Mouse (Mus musculus): ENCODE results near the gene Tiam1. TPM values are rescaled to one million over a fixed set of nuclear protein-coding genes. Genes with fewer than 3 reads are reported as not detected.

Tiam1 gene
- polyA plus RNA-seq, 1 experiment from 2014 or later: 21.9 TPM

DNA sequence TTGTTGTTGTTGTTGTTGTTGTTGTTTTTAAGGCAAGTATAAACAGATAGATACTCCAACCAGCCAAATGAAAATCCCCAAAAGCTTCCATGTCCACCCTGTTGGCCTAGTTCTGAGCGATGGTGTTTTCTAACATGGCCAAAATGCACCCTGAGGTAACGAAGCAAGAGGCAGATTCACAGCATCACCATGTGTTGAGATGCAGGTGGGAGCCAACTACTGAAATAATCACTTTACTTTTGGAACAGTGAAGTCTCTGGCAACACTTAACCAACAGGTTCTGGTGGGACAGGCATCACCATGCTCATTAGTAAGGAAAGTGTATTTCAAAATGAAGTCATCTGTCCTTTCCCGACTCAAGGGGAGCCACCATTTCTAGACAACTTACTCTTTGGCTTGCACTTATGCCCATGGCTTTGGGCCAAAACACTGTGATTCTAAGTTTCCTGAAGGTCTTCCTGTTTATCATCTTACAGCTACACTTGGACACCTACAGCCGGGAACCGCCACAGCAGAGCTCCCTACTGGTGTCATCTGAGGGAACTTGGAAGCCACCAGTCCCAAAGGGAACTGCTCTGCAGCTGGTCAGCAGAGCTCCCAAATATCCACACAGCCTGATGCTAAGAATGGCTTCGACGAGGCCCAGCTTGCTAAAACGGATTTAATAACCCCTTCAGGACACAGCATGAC lies 230.7 kb downstream of the Tiam1 start:
- no peaks in the 10 kb centered on the region for H3K9me3 ChIP-seq
- no peak for ATAC-seq (ENCODE audit: low read depth)
- H3K27ac ChIP-seq (replicated peaks): no peak overlapping the region
- H3K4me1 ChIP-seq (replicated peaks): peaks cover 42% of the 10 kb centered on the region
- no peak overlapping the region for H3K9ac ChIP-seq
- 73% methylated on average over 8 of the region's 8 CpGs for WGBS
- H3K4me3 ChIP-seq: no peak overlapping the region
- no peaks in the 10 kb centered on the region for H3K36me3 ChIP-seq
- no peak overlapping the region for H3K4me2 ChIP-seq
- H3K27me3 ChIP-seq: no peaks in the 10 kb centered on the region

DNA sequence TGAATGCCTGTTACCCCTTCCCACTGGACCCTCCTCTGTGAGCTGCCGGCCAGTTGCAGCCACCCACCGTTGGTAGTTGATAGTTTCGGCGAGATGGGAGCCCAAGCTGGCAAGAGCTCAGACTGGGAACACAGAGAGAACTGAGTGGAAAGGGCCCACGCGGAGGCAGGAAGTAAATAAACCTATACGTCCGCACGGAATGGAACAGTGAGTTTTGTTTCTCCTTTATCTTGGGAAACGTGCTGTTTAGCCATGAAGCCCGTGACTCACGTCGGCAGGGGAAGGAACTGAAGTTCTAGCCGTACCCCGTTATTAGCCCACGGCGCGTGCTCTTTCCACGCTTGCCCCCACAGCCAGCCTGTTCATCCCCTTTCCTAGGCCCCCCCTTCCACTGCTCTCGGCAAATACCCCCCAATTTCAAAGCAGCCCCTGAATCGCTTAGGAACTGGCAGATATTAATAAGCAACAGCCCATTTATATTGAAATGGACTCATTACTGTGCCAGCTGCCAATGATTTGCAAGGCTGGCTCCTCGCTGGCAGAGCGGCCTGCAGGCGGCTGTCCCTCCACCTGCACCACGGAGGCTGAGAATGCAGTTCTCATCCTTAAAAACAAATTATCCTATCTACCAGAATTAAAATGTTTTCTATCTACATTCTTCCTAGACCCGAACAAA lies 234.0 kb downstream of the Tiam1 start:
- Histone ChIP-seq H3K36me3 (no peaks in the 10 kb centered on the region), H3K4me3 (no peak overlapping the region), H3K4me2 (peak overlapping the region; percentile 30), H3K27me3 (no peaks in the 10 kb centered on the region), H3K4me1 (replicated peaks) (peaks cover 41% of the 10 kb centered on the region), H3K9me3 (no peaks in the 10 kb centered on the region), H3K9ac (peak overlapping the region; percentile 17; the same call in 1 of the 2 replicates), H3K27ac (replicated peaks) (peak overlapping the region; percentile 73)
- whole genome bisulfite sequencing: 52% methylated on average over 26 of the region's 26 CpGs
- ATAC-seq (ENCODE audit: low read depth): no peak

DNA sequence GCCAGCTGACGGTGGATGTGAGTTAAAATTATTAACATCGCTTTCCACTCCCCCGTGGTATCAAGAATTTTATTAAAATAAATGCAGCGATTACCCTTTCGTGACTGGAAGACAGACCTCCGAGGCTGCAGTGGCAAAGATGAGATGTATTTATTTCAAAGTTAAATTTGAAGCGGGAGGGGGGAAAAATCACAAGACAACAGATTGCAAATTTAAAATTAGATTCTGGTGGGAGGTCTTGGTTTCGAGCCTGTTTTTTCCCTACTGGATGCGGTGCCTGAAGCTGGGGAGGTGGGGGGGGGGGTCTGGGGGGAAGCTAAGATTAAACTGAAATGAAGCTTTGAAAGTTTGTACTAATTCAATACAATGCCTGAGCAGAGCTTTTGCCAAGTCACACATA lies 235.9 kb downstream of the Tiam1 start:
- Histone ChIP-seq H3K4me2 (no peak overlapping the region), H3K27me3 (no peaks in the 10 kb centered on the region), H3K36me3 (no peaks in the 10 kb centered on the region), H3K4me1 (replicated peaks) (peaks cover 33% of the 10 kb centered on the region), H3K9ac (no peak overlapping the region), H3K27ac (replicated peaks) (no peak overlapping the region), H3K4me3 (no peak overlapping the region), H3K9me3 (no peaks in the 10 kb centered on the region)
- ATAC-seq (ENCODE audit: low read depth): no peak
- 72% methylated on average over 9 of the region's 9 CpGs for WGBS

DNA sequence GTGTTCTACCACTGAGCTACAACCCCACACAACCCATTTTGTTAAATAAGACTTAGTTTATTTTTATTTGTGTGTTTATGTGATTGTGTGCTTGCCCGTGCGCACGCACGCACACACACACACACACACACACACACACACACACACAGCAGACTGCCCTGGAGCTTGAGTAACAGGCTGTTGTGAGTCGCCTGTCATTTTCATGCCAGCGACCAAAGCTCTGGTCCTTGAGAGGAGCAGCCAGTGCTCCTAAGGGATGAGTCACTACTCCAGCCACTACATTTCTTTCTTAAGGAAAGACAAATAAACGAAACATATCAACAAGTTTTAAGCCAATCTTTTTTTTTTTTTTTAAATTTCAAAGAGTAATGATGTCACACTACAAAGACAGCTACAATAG lies 236.7 kb downstream of the Tiam1 start:
- Histone ChIP-seq H3K9ac (no peak overlapping the region), H3K27me3 (no peaks in the 10 kb centered on the region), H3K36me3 (no peaks in the 10 kb centered on the region), H3K4me1 (replicated peaks) (peaks cover 27% of the 10 kb centered on the region), H3K9me3 (no peaks in the 10 kb centered on the region), H3K4me3 (no peak overlapping the region), H3K4me2 (no peak overlapping the region), H3K27ac (replicated peaks) (no peak overlapping the region)
- ATAC-seq (ENCODE audit: low read depth): no peak
- 93% methylated on average over 7 of the region's 7 CpGs for WGBS

DNA sequence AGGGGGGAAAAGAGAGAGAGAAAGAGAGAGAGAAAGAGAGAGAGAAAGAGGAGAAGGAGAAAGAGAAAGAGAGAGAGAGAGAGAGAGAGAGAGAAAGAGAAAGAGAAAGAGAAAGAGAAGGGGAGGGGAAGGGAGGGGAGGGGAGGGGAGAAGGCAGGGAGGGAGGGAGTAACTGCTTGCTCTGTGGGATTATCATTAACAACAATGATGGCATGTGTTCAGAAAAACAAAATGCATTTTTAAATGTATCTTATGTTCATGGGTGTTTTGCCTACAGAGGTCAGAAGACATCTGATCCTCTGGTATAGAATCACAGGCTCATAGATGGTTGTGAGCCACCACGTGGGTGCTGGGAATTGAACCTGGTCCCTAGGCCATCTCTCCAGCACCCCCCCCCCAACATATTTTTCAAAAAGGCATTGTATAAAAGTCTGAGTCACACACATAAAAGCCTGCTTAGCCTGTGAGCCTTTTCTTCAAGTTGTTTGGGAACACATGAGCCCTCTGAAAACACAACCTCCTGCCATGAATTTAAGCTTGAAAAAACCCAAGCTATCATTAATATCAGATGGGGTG lies 237.8 kb downstream of the Tiam1 start:
- Histone ChIP-seq H3K27ac (replicated peaks) (no peak overlapping the region), H3K4me2 (no peak overlapping the region), H3K4me3 (no peak overlapping the region), H3K27me3 (no peaks in the 10 kb centered on the region), H3K9ac (no peak overlapping the region), H3K4me1 (replicated peaks) (peaks cover 31% of the 10 kb centered on the region), H3K36me3 (no peaks in the 10 kb centered on the region), H3K9me3 (no peaks in the 10 kb centered on the region)
- ATAC-seq (ENCODE audit: low read depth): no peak
- WGBS: 90% methylated on average over 1 of the region's 1 CpGs

- no peak overlapping the region for H3K4me2 ChIP-seq
- no peak overlapping the region for H3K9ac ChIP-seq
- H3K4me3 ChIP-seq: no peak overlapping the region
- 94% methylated on average over 12 of the region's 12 CpGs for WGBS
- no peak for ATAC-seq (ENCODE audit: low read depth)
- H3K27ac ChIP-seq (replicated peaks): no peak overlapping the region
- no peaks in the 10 kb centered on the region for H3K9me3 ChIP-seq
- no peaks in the 10 kb centered on the region for H3K27me3 ChIP-seq
- peaks cover 37% of the 10 kb centered on the region for H3K4me1 ChIP-seq (replicated peaks)
- H3K36me3 ChIP-seq: no peaks in the 10 kb centered on the region
Measured at GRCm38 (mm10) chr16:89904121-89904520, 239.4 kb downstream of the Tiam1 start.

DNA sequence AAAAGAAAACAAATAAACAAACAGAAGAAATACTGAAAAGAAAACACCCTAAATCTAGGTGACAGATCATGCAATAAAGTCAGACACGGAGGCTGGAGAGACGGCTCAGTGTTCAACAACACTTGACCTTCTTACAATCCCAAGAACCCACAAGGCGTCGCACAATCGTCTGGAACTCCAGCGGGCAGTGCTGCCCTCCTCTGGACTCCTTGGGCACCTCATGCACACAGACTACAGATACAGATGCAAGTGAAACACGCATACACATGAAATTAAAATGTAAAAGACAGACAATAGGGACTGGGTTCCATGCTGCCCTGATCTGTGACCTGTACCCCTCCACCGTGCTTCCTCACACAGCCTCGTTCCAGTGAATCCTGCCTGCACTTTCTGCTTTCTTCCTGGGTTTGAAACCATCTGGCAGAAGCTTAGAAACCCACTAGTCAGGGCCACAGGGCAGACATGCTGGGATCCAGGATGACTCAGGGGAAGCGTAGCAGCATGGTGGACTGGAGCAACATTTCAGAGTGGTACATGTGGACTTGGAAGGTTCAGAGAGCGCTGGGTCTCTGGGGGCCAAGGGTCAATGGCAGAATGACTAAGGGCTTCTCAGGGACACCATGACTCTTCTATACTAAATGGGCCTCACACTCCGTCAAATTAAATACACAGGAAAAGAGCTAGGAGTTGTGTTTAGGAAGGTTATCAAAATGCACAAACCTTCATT lies 240.8 kb downstream of the Tiam1 start:
- ATAC-seq (ENCODE audit: low read depth): no peak
- no peak overlapping the region for H3K4me2 ChIP-seq
- no peak overlapping the region for H3K9ac ChIP-seq
- peaks cover 26% of the 10 kb centered on the region for H3K4me1 ChIP-seq (replicated peaks)
- no peaks in the 10 kb centered on the region for H3K27me3 ChIP-seq
- 86% methylated on average over 12 of the region's 12 CpGs for WGBS
- H3K27ac ChIP-seq (replicated peaks): no peak overlapping the region
- H3K9me3 ChIP-seq: no peaks in the 10 kb centered on the region
- H3K4me3 ChIP-seq: no peak overlapping the region
- H3K36me3 ChIP-seq: peaks cover 2% of the 10 kb centered on the region

DNA sequence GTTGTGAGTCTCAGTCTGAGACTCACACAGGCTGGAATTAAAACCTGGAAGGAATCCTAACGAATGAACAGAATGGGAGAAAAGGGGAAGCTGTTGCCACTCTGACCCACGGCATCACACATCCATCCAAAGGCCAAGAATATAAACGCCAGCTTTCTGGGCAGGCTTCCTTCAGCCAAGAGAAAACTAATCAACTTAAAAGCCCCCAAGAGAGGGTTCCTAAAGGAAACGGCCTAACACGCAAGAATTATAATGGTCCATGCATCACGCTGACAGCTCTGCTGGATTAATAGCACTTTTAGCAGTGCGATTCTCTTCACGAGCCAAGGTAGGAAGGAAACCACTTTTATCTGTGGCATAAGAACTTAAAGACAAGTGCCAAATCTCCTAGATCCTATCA lies 242.9 kb downstream of the Tiam1 start:
- Histone ChIP-seq H3K4me3 (no peak overlapping the region), H3K9ac (no peak overlapping the region), H3K27ac (replicated peaks) (0 out of 2 replicates have a peak overlapping the region, but pooled peaks have one; percentile 6), H3K4me1 (replicated peaks) (peaks cover 20% of the 10 kb centered on the region), H3K9me3 (no peaks in the 10 kb centered on the region), H3K36me3 (peaks cover 7% of the 10 kb centered on the region), H3K4me2 (no peak overlapping the region), H3K27me3 (no peaks in the 10 kb centered on the region)
- WGBS: 14% methylated on average over 8 of the region's 8 CpGs
- ATAC-seq (ENCODE audit: low read depth): peak; percentile 46; the same call in 1 of the 2 replicates

DNA sequence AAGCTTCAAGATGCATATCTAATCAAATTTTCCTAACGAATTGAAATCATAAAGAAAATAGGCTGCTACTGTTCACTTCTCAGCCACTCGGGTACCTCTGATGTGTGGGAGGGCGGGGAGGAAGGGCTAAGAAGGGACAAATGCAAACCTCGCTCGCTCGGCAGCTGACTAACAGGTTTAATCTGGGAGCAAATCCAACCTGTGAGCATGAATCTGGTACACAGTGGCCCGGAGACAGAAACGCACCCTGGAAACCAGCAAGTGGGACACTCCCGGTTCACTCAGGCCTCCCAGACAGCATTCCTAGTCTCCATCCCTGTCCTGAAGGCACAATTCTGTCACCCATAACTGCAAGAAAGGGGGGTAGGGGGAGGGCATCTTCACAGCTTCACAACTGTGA lies 244.4 kb downstream of the Tiam1 start:
- Histone ChIP-seq H3K4me1 (replicated peaks) (peaks cover 20% of the 10 kb centered on the region), H3K9ac (no peak overlapping the region), H3K36me3 (peaks cover 7% of the 10 kb centered on the region), H3K27ac (replicated peaks) (no peak overlapping the region), H3K9me3 (no peaks in the 10 kb centered on the region), H3K27me3 (no peaks in the 10 kb centered on the region), H3K4me3 (no peak overlapping the region), H3K4me2 (no peak overlapping the region)
- ATAC-seq (ENCODE audit: low read depth): no peak
- WGBS: 77% methylated on average over 9 of the region's 9 CpGs

DNA sequence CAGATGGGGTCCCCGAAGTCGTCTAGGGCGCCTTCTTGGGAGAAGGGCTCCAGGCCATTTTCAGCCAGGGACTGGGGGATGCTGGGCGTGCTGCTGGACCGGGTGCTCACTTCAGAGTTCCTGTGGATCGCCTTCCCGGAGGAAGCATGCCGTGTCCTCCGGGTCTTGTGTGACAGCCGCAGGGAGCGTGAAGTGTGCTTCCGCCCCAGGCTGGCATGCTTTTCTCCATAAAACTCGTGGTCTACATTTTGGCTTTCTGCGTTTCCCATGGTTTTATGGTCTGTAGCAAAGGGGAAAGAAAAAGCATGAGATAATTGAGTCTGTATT lies 245.3 kb downstream of the Tiam1 start:
- no peaks in the 10 kb centered on the region for H3K9me3 ChIP-seq
- peaks cover 20% of the 10 kb centered on the region for H3K4me1 ChIP-seq (replicated peaks)
- no peaks in the 10 kb centered on the region for H3K27me3 ChIP-seq
- H3K27ac ChIP-seq (replicated peaks): no peak overlapping the region
- no peak overlapping the region for H3K9ac ChIP-seq
- ATAC-seq (ENCODE audit: low read depth): no peak
- H3K4me2 ChIP-seq: no peak overlapping the region
- H3K36me3 ChIP-seq: peaks cover 12% of the 10 kb centered on the region
- no peak overlapping the region for H3K4me3 ChIP-seq
- WGBS: 90% methylated on average over 14 of the region's 14 CpGs

DNA sequence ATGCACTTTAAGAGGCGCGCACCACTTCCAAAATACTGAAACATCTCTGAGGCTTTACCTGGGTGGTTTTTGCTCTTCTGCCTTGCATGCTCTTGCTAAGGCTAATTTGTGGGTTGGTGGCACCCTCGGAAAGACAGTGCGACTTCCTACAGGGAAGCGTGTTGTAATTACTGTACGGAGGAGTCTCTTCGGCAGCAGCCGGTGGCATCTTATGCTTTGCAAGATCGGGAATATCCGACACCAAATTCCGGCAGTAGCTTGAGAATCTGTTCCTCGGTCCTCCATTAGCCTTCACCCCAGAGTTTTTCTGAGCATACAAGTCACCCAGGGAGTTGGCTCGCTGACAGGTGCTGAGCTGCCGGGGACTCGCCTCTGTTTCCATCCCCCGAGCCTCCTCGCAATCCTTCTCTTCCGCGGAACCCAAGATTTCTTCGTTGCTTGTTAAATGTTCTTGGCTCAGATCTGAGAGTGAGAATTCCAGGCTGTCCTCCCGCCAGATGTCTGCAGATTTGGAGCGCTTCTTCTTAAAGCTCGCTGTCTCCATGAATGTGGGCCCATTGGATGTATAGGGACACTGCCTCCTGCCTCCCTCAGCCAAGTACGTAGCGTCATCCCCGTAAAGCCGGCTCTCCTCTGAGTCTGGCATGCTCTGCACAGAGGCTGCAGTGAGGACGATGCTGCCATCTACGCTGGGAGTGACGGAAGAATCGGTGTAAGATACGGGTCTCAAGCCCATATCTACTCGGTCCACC lies 245.8 kb downstream of the Tiam1 start:
- Histone ChIP-seq H3K4me3 (no peak overlapping the region), H3K27me3 (no peaks in the 10 kb centered on the region), H3K9me3 (no peaks in the 10 kb centered on the region), H3K36me3 (peaks cover 12% of the 10 kb centered on the region), H3K27ac (replicated peaks) (no peak overlapping the region), H3K4me1 (replicated peaks) (peaks cover 20% of the 10 kb centered on the region), H3K4me2 (no peak overlapping the region), H3K9ac (no peak overlapping the region)
- ATAC-seq (ENCODE audit: low read depth): no peak
- WGBS: 85% methylated on average over 33 of the region's 33 CpGs
